Mouse (Mus musculus) midbrain, embryonic 16.5 days (tissue): ENCODE results near the gene Olfr1151. TPM values are rescaled to one million over a fixed set of nuclear protein-coding genes. Genes with fewer than 3 reads are reported as not detected.

Source experiments
- ATAC-seq: fragments of 200-750 bp; cut with Nextera tagmentation; 2 replicates; pipeline ENCODE4 v1.8.0; 2017; ENCODE audit warnings: moderate TSS enrichment
- H3K27ac ChIP-seq: fragments of 300-500 bp; sonication (generic); 2 replicates; pipeline ENCODE4 v1.5.1; 2014; ENCODE audit warnings: mild to moderate bottlenecking, low read length, mixed read lengths
- H3K27me3 ChIP-seq: fragments of 300-500 bp; sonication (generic); 2 replicates; pipeline ENCODE4 v1.6.1; 2014; ENCODE audit warnings: low read depth, low read length, mixed read lengths; ENCODE audit not compliant: control insufficient read depth, insufficient read depth
- H3K36me3 ChIP-seq: fragments of 300-500 bp; sonication (generic); 2 replicates; pipeline ENCODE4 v1.6.1; 2014; ENCODE audit warnings: mild to moderate bottlenecking, low read length, moderate library complexity, mixed read lengths; ENCODE audit not compliant: control insufficient read depth, insufficient read depth
- H3K4me1 ChIP-seq: fragments of 300-500 bp; sonication (generic); 2 replicates; pipeline ENCODE4 v1.6.1; 2014; ENCODE audit warnings: mild to moderate bottlenecking, low read length, mixed read lengths; ENCODE audit not compliant: control insufficient read depth, insufficient read depth
- H3K4me2 ChIP-seq: fragments of 300-500 bp; sonication (generic); 2 replicates; pipeline ENCODE4 v1.6.1; 2014; ENCODE audit warnings: mild to moderate bottlenecking, low read length, mixed read lengths
- H3K4me3 ChIP-seq: fragments of 300-500 bp; sonication (generic); 2 replicates; pipeline ENCODE4 v1.5.1; 2014; ENCODE audit warnings: low read depth, mild to moderate bottlenecking, low read length, moderate library complexity, mixed read lengths
- H3K9ac ChIP-seq: fragments of 300-500 bp; sonication (generic); 2 replicates; pipeline ENCODE4 v1.6.1; 2014; ENCODE audit warnings: low read depth, low read length, mixed read lengths
- H3K9me3 ChIP-seq: fragments of 300-500 bp; sonication (generic); replicated peaks from 2 replicates; pipeline ENCODE4 v1.6.1; 2014; ENCODE audit warnings: mild to moderate bottlenecking, low read length, mixed read lengths; ENCODE audit not compliant: control insufficient read depth, poor library complexity, severe bottlenecking
- WGBS: fragments of 180-500 bp; shearing (Covaris S2); extraction: QIAGEN DNeasy Blood & Tissue Kit; methylation state at CpG from one replicate; pipeline ENCODE4 v1.1.7; 2014; 5-methylcytosine and 5-hydroxymethylcytosine counted together
- polyA plus RNA-seq: library from polyadenylated mRNA; unstranded; fragments of >200 nt; fragmentation: Nextera tagmentation; extraction: Ambion mirVana; gene quantifications from 2 replicates; pipeline ENCODE4 v1.2.1, GENCODE M21; 2015

The Olfr1151 gene
- not detected in 2 replicates for polyA plus RNA-seq

DNA sequence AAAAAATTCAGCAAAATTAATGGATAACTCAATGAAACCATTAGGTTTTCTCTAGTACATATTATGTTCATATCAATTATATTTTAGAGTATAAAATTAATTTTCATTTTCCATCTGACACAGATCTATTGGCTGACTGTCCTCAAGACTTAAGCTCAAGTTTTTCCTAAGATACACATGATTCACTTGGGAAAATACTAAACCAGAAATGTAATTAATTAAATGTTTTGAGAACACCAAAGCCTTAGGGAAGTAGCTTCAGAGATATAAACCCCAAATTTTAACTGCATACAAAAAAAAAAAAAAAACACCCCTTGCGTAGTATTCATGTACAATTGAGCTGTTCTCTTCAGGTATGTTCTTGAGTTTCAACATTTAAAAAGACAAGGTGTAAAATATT, at the start of gene Olfr1151:
Olfr1151 (plus strand) TSS at position 301 of the 400 bp plus-strand sequence.
- no peaks in the 10 kb centered on the region for H3K27me3 ChIP-seq
- H3K4me1 ChIP-seq = no peaks in the 10 kb centered on the region
- H3K4me3 ChIP-seq = no peak within 1 kb of the TSS
- H3K9ac ChIP-seq = no peak within 1 kb of the TSS
- H3K27ac ChIP-seq = no peak within 1 kb of the TSS
- H3K9me3 ChIP-seq = no peaks in the 10 kb centered on the region
- ATAC-seq = no peak
- H3K36me3 ChIP-seq = no peaks in the 10 kb centered on the region
- H3K4me2 ChIP-seq = no peak within 1 kb of the TSS
- 73% methylated on average over 1 of the region's 1 CpGs for whole genome bisulfite sequencing

DNA sequence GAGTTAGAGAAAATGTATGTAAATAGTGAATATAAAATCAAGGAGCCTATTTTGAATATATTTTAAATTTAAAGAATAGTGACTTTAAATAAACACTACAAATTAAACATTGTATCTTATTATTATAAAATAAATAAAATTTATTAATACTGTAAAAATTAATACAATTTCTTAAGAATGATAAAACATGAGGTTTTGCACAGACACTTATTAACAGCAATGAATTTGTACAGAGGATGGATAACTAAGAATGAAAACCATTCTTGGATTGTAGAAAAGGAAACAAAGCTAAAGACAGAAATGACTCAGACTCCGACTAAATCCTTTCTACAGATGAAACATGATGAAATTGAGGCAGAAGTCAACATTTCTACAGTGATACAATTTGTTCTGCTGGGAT, 46.1 kb upstream of the Olfr1151 start, which contains the start of gene Olfr1145:
Olfr1145 (plus strand) TSS at position 301 of the 400 bp plus-strand sequence.
- Histone ChIP-seq H3K9ac (no peak within 1 kb of the TSS), H3K27ac (no peak within 1 kb of the TSS), H3K4me3 (no peak within 1 kb of the TSS), H3K27me3 (no peaks in the 10 kb centered on the region), H3K36me3 (no peaks in the 10 kb centered on the region), H3K4me2 (no peak within 1 kb of the TSS), H3K4me1 (no peaks in the 10 kb centered on the region), H3K9me3 (no peaks in the 10 kb centered on the region)
- WGBS = 78% methylated on average over 1 of the region's 1 CpGs
- no peak for ATAC-seq

DNA sequence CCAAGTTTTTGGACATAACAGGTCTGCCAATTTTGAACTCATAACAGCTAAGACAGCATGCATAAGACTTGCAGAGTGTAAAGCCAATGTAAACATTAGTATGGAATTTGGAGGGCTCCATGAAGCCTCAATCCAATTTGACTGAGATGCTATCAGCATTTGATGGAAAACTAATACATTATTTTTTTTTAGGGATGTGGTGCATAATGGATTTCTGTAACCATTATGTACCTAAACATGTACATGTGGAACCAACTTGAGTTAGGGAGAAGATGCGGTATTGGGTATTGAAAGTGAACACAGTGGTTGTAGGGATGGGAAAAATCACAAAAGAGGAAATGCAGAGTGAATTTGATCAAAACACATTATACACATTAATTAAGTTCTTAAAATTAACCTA, 25.4 kb upstream of the Olfr1151 start, which contains the start of gene Olfr1148:
Olfr1148 (plus strand) TSS at position 301 of the 400 bp plus-strand sequence.
- Histone ChIP-seq H3K9me3 (no peaks in the 10 kb centered on the region), H3K4me3 (no peak within 1 kb of the TSS), H3K9ac (no peak within 1 kb of the TSS), H3K27me3 (no peaks in the 10 kb centered on the region), H3K4me1 (no peaks in the 10 kb centered on the region), H3K4me2 (no peak within 1 kb of the TSS), H3K27ac (no peak within 1 kb of the TSS), H3K36me3 (no peaks in the 10 kb centered on the region)
- no peak for ATAC-seq
- 97% methylated on average over 1 of the region's 1 CpGs for WGBS

DNA sequence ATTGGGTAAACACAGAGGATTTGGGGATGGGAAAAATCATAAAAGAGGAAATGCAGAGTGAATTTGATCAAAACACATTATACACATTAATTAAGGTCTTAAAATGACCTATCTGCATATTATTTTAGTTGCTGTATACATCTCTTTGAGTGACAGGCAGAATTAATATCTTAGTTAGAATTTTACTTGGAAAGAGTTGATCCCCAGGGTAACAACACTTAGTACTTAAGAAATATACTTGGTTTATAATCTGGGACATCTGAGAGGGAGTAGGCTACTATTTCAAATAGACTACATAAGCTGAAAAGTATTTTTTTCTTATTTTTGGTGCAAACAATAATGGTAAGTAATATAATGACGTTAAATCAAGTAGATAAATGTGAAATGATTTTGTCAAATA, 12.0 kb upstream of the Olfr1151 start, which contains the start of gene Olfr1150-ps1:
Olfr1150-ps1 (plus strand) TSS at position 301 of the 400 bp plus-strand sequence.
- Histone ChIP-seq H3K27me3 (no peaks in the 10 kb centered on the region), H3K4me2 (no peak within 1 kb of the TSS), H3K9ac (no peak within 1 kb of the TSS), H3K4me3 (no peak within 1 kb of the TSS), H3K27ac (no peak within 1 kb of the TSS), H3K4me1 (no peaks in the 10 kb centered on the region), H3K9me3 (no peaks in the 10 kb centered on the region), H3K36me3 (no peaks in the 10 kb centered on the region)
- WGBS = 86% methylated on average over 1 of the region's 1 CpGs
- no peak for ATAC-seq

DNA sequence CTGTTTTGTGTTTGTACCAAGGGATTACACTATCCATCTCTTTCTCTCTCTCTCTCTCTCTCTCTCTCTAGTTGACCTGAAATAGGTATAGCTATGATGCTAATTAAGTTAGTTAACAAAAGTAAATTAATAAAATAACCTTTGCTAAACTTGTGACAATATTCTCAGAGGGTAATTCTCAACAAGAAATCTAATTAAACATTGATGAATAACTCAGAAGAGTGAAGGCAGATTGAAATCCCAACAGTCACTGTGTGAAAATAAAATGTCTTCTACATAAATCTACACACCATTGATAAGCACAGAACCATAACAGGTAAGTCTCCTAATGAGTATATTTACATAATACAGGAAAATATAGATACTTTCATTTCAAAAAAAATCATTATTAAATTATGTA, 10.5 kb downstream of the Olfr1151 start, which contains the start of gene Olfr1152:
Olfr1152 (plus strand) TSS at position 301 of the 400 bp plus-strand sequence.
- Histone ChIP-seq H3K9ac (no peak within 1 kb of the TSS), H3K4me1 (no peaks in the 10 kb centered on the region), H3K4me2 (no peak within 1 kb of the TSS), H3K4me3 (no peak within 1 kb of the TSS), H3K9me3 (no peaks in the 10 kb centered on the region), H3K27me3 (no peaks in the 10 kb centered on the region), H3K36me3 (no peaks in the 10 kb centered on the region), H3K27ac (no peak within 1 kb of the TSS)
- no peak for ATAC-seq

DNA sequence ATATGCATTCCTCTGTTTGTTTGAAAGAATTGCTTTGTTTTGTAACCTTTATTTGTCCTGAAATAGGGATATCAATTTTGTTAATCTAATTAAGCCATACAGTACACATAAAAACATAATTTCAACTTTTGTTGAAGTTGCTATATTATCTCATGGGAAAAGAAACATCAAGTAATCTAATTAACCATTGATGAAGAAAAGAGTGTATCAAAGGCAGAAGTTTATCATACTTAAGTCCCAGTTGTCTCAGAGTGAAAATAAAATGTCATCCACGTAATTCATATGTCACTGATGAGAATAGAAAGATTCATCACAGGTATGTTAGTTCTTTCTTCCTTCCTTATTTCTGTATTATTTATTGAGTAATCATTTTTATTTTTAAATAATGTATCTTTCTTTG, 39.0 kb downstream of the Olfr1151 start, which contains the start of gene Olfr1153:
Olfr1153 (plus strand) TSS at position 301 of the 400 bp plus-strand sequence.
- Histone ChIP-seq H3K36me3 (no peaks in the 10 kb centered on the region), H3K4me1 (no peaks in the 10 kb centered on the region), H3K9ac (no peak within 1 kb of the TSS), H3K4me3 (no peak within 1 kb of the TSS), H3K4me2 (no peak within 1 kb of the TSS), H3K27me3 (no peaks in the 10 kb centered on the region), H3K27ac (no peak within 1 kb of the TSS), H3K9me3 (no peaks in the 10 kb centered on the region)
- WGBS = 84% methylated on average over 1 of the region's 1 CpGs
- no peak for ATAC-seq

DNA sequence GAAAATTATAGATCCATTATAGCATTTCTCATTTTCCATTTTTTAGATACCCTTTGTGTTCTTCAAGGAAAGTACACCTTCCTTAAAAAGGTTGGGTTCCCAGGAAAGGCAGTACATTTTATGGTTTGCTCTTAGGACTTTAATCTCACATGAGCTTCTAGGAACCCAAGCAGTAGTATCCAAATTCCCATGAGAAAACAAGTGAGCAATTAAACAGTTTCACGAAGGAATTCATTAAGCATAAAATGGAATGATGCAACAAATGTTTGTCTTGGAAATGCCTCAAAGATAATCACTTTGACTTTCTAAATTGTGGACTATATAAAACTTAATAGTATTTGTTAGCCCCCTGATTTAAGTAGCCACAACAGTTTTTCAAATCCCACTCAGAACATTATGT, 49.4 kb downstream of the Olfr1151 start, which contains the start of gene Olfr1154:
Olfr1154 (minus strand) TSS at position 101 of the 400 bp plus-strand sequence.
- Histone ChIP-seq H3K27me3 (no peaks in the 10 kb centered on the region), H3K9me3 (no peaks in the 10 kb centered on the region), H3K36me3 (no peaks in the 10 kb centered on the region), H3K4me2 (no peak within 1 kb of the TSS), H3K4me1 (no peaks in the 10 kb centered on the region), H3K27ac (no peak within 1 kb of the TSS), H3K9ac (no peak within 1 kb of the TSS), H3K4me3 (no peak within 1 kb of the TSS)
- no peak for ATAC-seq
- 93% methylated on average over 1 of the region's 1 CpGs for WGBS

Other genes starting within 250 kb of the Olfr1151 start
- gene Olfr1130, start 249.7 kb upstream of the Olfr1151 start, polyA plus RNA-seq = not detected in 2 replicates
- not detected in 2 replicates for gene Olfr1131, start 228.8 kb upstream of the Olfr1151 start, polyA plus RNA-seq
- gene Olfr1132, start 218.3 kb upstream of the Olfr1151 start, polyA plus RNA-seq = not detected in 2 replicates
- not detected in 2 replicates for gene Olfr1133, start 208.5 kb upstream of the Olfr1151 start, polyA plus RNA-seq
- gene Olfr1134, start 197.4 kb upstream of the Olfr1151 start, polyA plus RNA-seq = not detected in 2 replicates
- gene Olfr1135, start 182.2 kb upstream of the Olfr1151 start, polyA plus RNA-seq = not detected in 2 replicates
- gene Olfr1136, start 161.9 kb upstream of the Olfr1151 start, polyA plus RNA-seq = not detected in 2 replicates
- not detected in 2 replicates for gene Olfr1137, start 142.7 kb upstream of the Olfr1151 start, polyA plus RNA-seq
- not detected in 2 replicates for gene Olfr1138, start 115.9 kb upstream of the Olfr1151 start, polyA plus RNA-seq
- not detected in 2 replicates for gene Olfr1140, start 112.1 kb upstream of the Olfr1151 start, polyA plus RNA-seq
- gene Olfr1141, start 101.9 kb upstream of the Olfr1151 start, polyA plus RNA-seq = not detected in 2 replicates
- not detected in 2 replicates for gene Olfr152, start 76.4 kb upstream of the Olfr1151 start, polyA plus RNA-seq
- not detected in 2 replicates for gene Olfr1143, start 55.3 kb upstream of the Olfr1151 start, polyA plus RNA-seq
- not detected in 2 replicates for gene Olfr1145, start 46.0 kb upstream of the Olfr1151 start, polyA plus RNA-seq
- not detected in 2 replicates for gene Olfr1148, start 25.3 kb upstream of the Olfr1151 start, polyA plus RNA-seq
- gene Olfr1150-ps1, start 11.9 kb upstream of the Olfr1151 start, polyA plus RNA-seq = not detected in 2 replicates
- gene Olfr1152, start 10.6 kb downstream of the Olfr1151 start, polyA plus RNA-seq = not detected in 2 replicates
- gene Olfr1153, start 39.1 kb downstream of the Olfr1151 start, polyA plus RNA-seq = not detected in 2 replicates
- gene Olfr1154, start 49.3 kb downstream of the Olfr1151 start, polyA plus RNA-seq = not detected in 2 replicates
- not detected in 2 replicates for gene Olfr1155, start 89.3 kb downstream of the Olfr1151 start, polyA plus RNA-seq
- gene Olfr1156, start 97.2 kb downstream of the Olfr1151 start, polyA plus RNA-seq = not detected in 2 replicates
- gene Olfr1157, start 112.4 kb downstream of the Olfr1151 start, polyA plus RNA-seq = not detected in 2 replicates
- gene Olfr74, start 118.8 kb downstream of the Olfr1151 start, polyA plus RNA-seq = not detected in 2 replicates
- not detected in 2 replicates for gene Olfr1158, start 134.3 kb downstream of the Olfr1151 start, polyA plus RNA-seq
- gene Olfr1160, start 152.4 kb downstream of the Olfr1151 start, polyA plus RNA-seq = not detected in 2 replicates
- not detected in 2 replicates for gene Olfr1161, start 166.9 kb downstream of the Olfr1151 start, polyA plus RNA-seq
- gene Olfr73, start 181.8 kb downstream of the Olfr1151 start, polyA plus RNA-seq = not detected in 2 replicates
- not detected in 2 replicates for gene Olfr1162, start 195.3 kb downstream of the Olfr1151 start, polyA plus RNA-seq
- gene Olfr1163, start 216.0 kb downstream of the Olfr1151 start, polyA plus RNA-seq = not detected in 2 replicates
- gene Olfr1164, start 238.1 kb downstream of the Olfr1151 start, polyA plus RNA-seq = not detected in 2 replicates